Mouse (Mus musculus) lung, embryonic 14.5 days (tissue): ENCODE data around the gene Retnlg. TPM values are rescaled to one million over a fixed set of nuclear protein-coding genes. Genes with fewer than 3 reads are reported as not detected.
A peak's percentile ranks its signal among the peaks of the same experiment; 100 is the strongest.
"Not testable (repeated sequence)": the region's sequence is repeated elsewhere in the genome, so short reads cannot be mapped to it uniquely, and the experiment has no call there.

ENCODE experiments used
- ATAC-seq: fragments of 200-750 bp; cut with Nextera tagmentation; 2 replicates; pipeline ENCODE4 v1.8.0; 2017; ENCODE audit warnings: mild to moderate bottlenecking, moderate TSS enrichment, moderate library complexity; ENCODE audit not compliant: insufficient read depth
- DNase-seq: peaks from one replicate; pipeline ENCODE4 v3.0.0-alpha.2; 2015
- H3K27ac ChIP-seq: fragments of 300-500 bp; sonication (generic); 2 replicates; pipeline ENCODE4 v1.5.1; 2014; ENCODE audit warnings: low read depth, mild to moderate bottlenecking, moderate library complexity
- H3K27me3 ChIP-seq: fragments of 300-500 bp; sonication (generic); 2 replicates; pipeline ENCODE4 v1.6.1; 2014; ENCODE audit warnings: low read length, control low read depth; ENCODE audit not compliant: insufficient read depth
- H3K36me3 ChIP-seq: fragments of 300-500 bp; sonication (generic); 2 replicates; pipeline ENCODE4 v1.6.1; 2014; ENCODE audit warnings: control low read depth; ENCODE audit not compliant: insufficient read depth
- H3K4me1 ChIP-seq: fragments of 300-500 bp; sonication (generic); 2 replicates; pipeline ENCODE4 v1.6.1; 2014; ENCODE audit warnings: antibody characterized with exemption, control low read depth; ENCODE audit not compliant: insufficient read depth
- H3K4me2 ChIP-seq: fragments of 300-500 bp; sonication (generic); 2 replicates; pipeline ENCODE4 v1.6.1; 2014; ENCODE audit warnings: mild to moderate bottlenecking
- H3K4me3 ChIP-seq: fragments of 300-500 bp; sonication (generic); 2 replicates; pipeline ENCODE4 v1.5.1; 2014; ENCODE audit warnings: low read depth, low read length
- H3K9ac ChIP-seq: fragments of 300-500 bp; sonication (generic); 2 replicates; pipeline ENCODE4 v1.6.1; 2014
- H3K9me3 ChIP-seq: fragments of 300-500 bp; sonication (generic); 2 replicates; pipeline ENCODE4 v1.6.1; 2016; ENCODE audit warnings: low read depth, low read length, control low read depth
- CTCF ChIP-seq: IDR thresholded peaks from 2 replicates; pipeline ENCODE4 v1.5.1; 2016; ENCODE audit warnings: antibody characterized with exemption, low read depth
- WGBS: fragments of 180-500 bp; shearing (Covaris S2); extraction: QIAGEN DNeasy Blood & Tissue Kit; methylation state at CpG from one replicate; pipeline ENCODE4 v1.1.7; 2014; 5-methylcytosine and 5-hydroxymethylcytosine counted together
- polyA plus RNA-seq: library from polyadenylated mRNA; unstranded; fragments of >200 nt; fragmentation: Nextera tagmentation; extraction: Ambion mirVana; gene quantifications from 2 replicates; pipeline ENCODE4 v1.2.1, GENCODE M21; 2014

The Retnlg gene
- 0.92 TPM in 1 of 2 replicates, not detected in the other for polyA plus RNA-seq

- Histone ChIP-seq H3K27me3 (no peaks in the 10 kb centered on the region), H3K27ac (no peak within 1 kb of the TSS), H3K9ac (no peak within 1 kb of the TSS), H3K4me1 (no peaks in the 10 kb centered on the region), H3K9me3 (no peaks in the 10 kb centered on the region), H3K4me3 (no peak within 1 kb of the TSS), H3K4me2 (no peak within 1 kb of the TSS), H3K36me3 (no peaks in the 10 kb centered on the region)
- ATAC-seq, result no peak
- TF ChIP-seq CTCF, result no peak
- DNase-seq, result no peak
- WGBS, result 45% methylated on average over 4 of the region's 4 CpGs
Observed at GRCm38 (mm10) chr16:48872321-48872720, at the start of gene Retnlg. Gene Retnlg (plus strand): TSS chr16:48872621.

DNA sequence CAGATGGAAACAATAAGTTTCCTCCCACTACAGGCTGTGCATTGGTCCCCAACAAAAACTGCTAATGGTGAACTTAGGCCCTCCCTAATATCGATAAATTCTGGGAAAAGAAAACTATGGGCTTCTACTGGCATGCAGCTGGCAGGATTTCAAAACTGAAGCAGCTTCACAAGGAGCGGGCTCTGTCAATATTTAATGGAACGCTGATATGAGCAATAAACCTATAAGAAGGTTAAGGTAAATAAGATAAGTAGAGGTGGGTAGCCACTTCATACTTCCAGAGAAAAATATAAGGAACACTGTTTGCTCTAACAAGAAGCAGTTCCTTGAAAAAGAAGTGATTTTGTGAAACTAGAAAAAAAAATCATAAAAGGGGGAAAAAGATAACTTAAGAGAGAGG, 45.9 kb upstream of the Retnlg start:
- no peak overlapping the region for H3K9ac ChIP-seq
- H3K4me2 ChIP-seq, result no peak overlapping the region
- peak; percentile 54; the same call in 1 of the 2 replicates for ATAC-seq
- no peak for TF ChIP-seq CTCF
- no peaks in the 10 kb centered on the region for H3K4me1 ChIP-seq
- no peak overlapping the region; the same call in 1 of the 2 replicates for H3K27ac ChIP-seq
- peak; percentile 51 for DNase-seq
- no peaks in the 10 kb centered on the region for H3K27me3 ChIP-seq
- H3K36me3 ChIP-seq, result no peaks in the 10 kb centered on the region
- H3K4me3 ChIP-seq, result no peak overlapping the region
- 48% methylated on average over 3 of the region's 3 CpGs for WGBS
- no peaks in the 10 kb centered on the region for H3K9me3 ChIP-seq

- DNase-seq (no peak), ATAC-seq (no peak)
- Histone ChIP-seq H3K27ac (no peak overlapping the region), H3K4me1 (no peaks in the 10 kb centered on the region), H3K4me3 (no peak overlapping the region), H3K27me3 (no peaks in the 10 kb centered on the region), H3K36me3 (no peaks in the 10 kb centered on the region), H3K9me3 (no peaks in the 10 kb centered on the region), H3K9ac (no peak overlapping the region), H3K4me2 (no peak overlapping the region)
- no peak for TF ChIP-seq CTCF
- 48% methylated on average over 1 of the region's 1 CpGs for WGBS
Observed at GRCm38 (mm10) chr16:48827625-48828024, 44.8 kb upstream of the Retnlg start.

- H3K4me3 ChIP-seq, result no peak overlapping the region
- ATAC-seq (no peak), DNase-seq (no peak)
- H3K9me3 ChIP-seq, result no peaks in the 10 kb centered on the region
- H3K4me1 ChIP-seq, result no peaks in the 10 kb centered on the region
- TF ChIP-seq CTCF, result no peak
- H3K27me3 ChIP-seq, result no peaks in the 10 kb centered on the region
- H3K4me2 ChIP-seq, result no peak overlapping the region
- no peak overlapping the region for H3K27ac ChIP-seq
- H3K9ac ChIP-seq, result no peak overlapping the region
- WGBS, result 65% methylated on average over 4 of the region's 4 CpGs
- H3K36me3 ChIP-seq, result no peaks in the 10 kb centered on the region
Observed at GRCm38 (mm10) chr16:48829060-48829459, 43.4 kb upstream of the Retnlg start.

GRCm38 (mm10) chr16:48832055-48832454, 40.4 kb upstream of the Retnlg start:
- Histone ChIP-seq H3K27me3 (no peaks in the 10 kb centered on the region), H3K4me3 (no peak overlapping the region), H3K27ac (no peak overlapping the region), H3K9ac (no peak overlapping the region), H3K4me1 (no peaks in the 10 kb centered on the region), H3K36me3 (no peaks in the 10 kb centered on the region), H3K4me2 (no peak overlapping the region), H3K9me3 (no peaks in the 10 kb centered on the region; the same call in 1 of the 2 replicates)
- WGBS, result 57% methylated on average over 7 of the region's 8 CpGs
- TF ChIP-seq CTCF, result no peak
- no peak for ATAC-seq
- DNase-seq, result peak; percentile 13

GRCm38 (mm10) chr16:48833626-48834025, 38.8 kb upstream of the Retnlg start:
- not testable (repeated sequence) for ATAC-seq

GRCm38 (mm10) chr16:48842266-48842665, 30.2 kb upstream of the Retnlg start, which contains the start of gene Retnla:
Gene Retnla (plus strand): TSS chr16:48842551.
- DNase-seq, result no peak
- WGBS, result 71% methylated on average over 3 of the region's 3 CpGs
- TF ChIP-seq CTCF, result no peak
- Histone ChIP-seq H3K9ac (no peak within 1 kb of the TSS), H3K4me2 (no peak within 1 kb of the TSS), H3K9me3 (no peaks in the 10 kb centered on the region), H3K4me1 (no peaks in the 10 kb centered on the region), H3K27me3 (no peaks in the 10 kb centered on the region), H3K4me3 (no peak within 1 kb of the TSS), H3K27ac (no peak within 1 kb of the TSS), H3K36me3 (no peaks in the 10 kb centered on the region)
- no peak for ATAC-seq

More at GRCm38 (mm10) chr16:48833626-48834025, 38.8 kb upstream of the Retnlg start:
- H3K9ac ChIP-seq, H3K4me3 ChIP-seq, DNase-seq, H3K27me3 ChIP-seq, H3K27ac ChIP-seq, H3K9me3 ChIP-seq, H3K4me2 ChIP-seq, H3K4me1 ChIP-seq, H3K36me3 ChIP-seq: not testable (repeated sequence)
- WGBS, result 57% methylated on average over 1 of the region's 1 CpGs
